ENCODE assay signal across 24 mouse cellular contexts in the genomic region with DNA sequence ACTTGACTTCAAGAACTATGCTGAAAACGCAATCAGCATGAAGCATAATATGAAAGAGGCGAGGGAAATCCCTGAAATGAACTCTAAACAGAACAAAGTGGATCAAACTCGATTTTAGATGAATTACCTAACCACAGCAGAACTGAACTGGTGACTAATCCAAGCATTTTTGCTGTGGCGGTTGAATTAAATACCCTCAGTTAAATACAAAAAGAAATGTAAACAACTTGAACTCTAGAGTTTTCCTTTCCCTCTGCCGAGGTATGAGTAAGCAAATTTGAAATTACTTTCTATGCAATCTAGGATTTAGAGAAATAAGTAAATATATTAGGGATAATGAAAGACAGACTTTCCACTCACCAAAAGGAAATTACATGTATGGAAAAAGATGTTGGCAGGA.
DNase-seq lines count a peak whose midpoint lies in the region; ATAC-seq and TF ChIP-seq lines count a peak whose summit lies in the region.
"Had no signal": no experiment of that assay in that cellular context is flagged by ENCODE, and none has a peak within 500 bp of the region (broad histone marks: within the 10 kb centered on the region; RNA-seq: fewer than 3 reads in every experiment).

No protein-coding gene starts in this region.

- H3K4me2 ChIP-seq in lung, embryonic 14.5 days: no peak overlapping the region
- H3K4me2 ChIP-seq: embryonic facial prominence, embryonic 12.5 days; forebrain, embryonic 12.5 days; heart, embryonic 11.5 days; heart, embryonic 15.5 days; hindbrain, embryonic 13.5 days had no signal

- no peak for ATAC-seq in lung, embryonic 14.5 days (ENCODE audit: insufficient read depth)
- ATAC-seq: activated CD4-positive, CD25-positive, alpha-beta regulatory T cell, adult 4 months; CD4-positive, CD25-positive, alpha-beta regulatory T cell, adult 4 months; forebrain, embryonic 16.5 days; hindbrain, postnatal 0 days had no signal

- WGBS in lung, embryonic 14.5 days: 48% methylated on average over 5 of the region's 5 CpGs

- H3K27me3 ChIP-seq in lung, embryonic 14.5 days (ENCODE audit: insufficient read depth, low read length): no peaks in the 10 kb centered on the region
- H3K27me3 ChIP-seq: embryonic facial prominence, embryonic 12.5 days; forebrain, embryonic 12.5 days; heart, embryonic 15.5 days; hindbrain, embryonic 13.5 days had no signal

- no peak overlapping the region for H3K27ac ChIP-seq in lung, embryonic 14.5 days (ENCODE audit: low read depth)
- H3K27ac ChIP-seq: embryonic facial prominence, embryonic 12.5 days; forebrain, embryonic 12.5 days; heart, adult 2 months; heart, embryonic 15.5 days; hindbrain, embryonic 13.5 days; hindbrain, postnatal 0 days had no signal

- H3K4me3 ChIP-seq in lung, embryonic 14.5 days (ENCODE audit: low read depth, low read length): no peak overlapping the region
- H3K4me3 ChIP-seq: embryonic facial prominence, embryonic 12.5 days; forebrain, embryonic 12.5 days; heart, adult 2 months; heart, embryonic 15.5 days; hindbrain, embryonic 13.5 days had no signal

- H3K4me1 ChIP-seq in lung, embryonic 14.5 days (ENCODE audit: insufficient read depth): no peaks in the 10 kb centered on the region
- H3K4me1 ChIP-seq: embryonic facial prominence, embryonic 12.5 days; forebrain, embryonic 12.5 days; heart, embryonic 15.5 days; hindbrain, embryonic 13.5 days had no signal

- no peaks in the 10 kb centered on the region for H3K36me3 ChIP-seq in lung, embryonic 14.5 days (ENCODE audit: insufficient read depth)
- H3K36me3 ChIP-seq: embryonic facial prominence, embryonic 12.5 days; forebrain, embryonic 12.5 days; G1E; heart, embryonic 15.5 days; hindbrain, embryonic 13.5 days had no signal

- H3K9ac ChIP-seq in lung, embryonic 14.5 days: no peak overlapping the region
- H3K9ac ChIP-seq: embryonic facial prominence, embryonic 12.5 days; forebrain, embryonic 12.5 days; heart, embryonic 15.5 days; hindbrain, embryonic 13.5 days had no signal

- DNase-seq in lung, embryonic 14.5 days: peak; percentile 17
- no peak for DNase-seq in lung, postnatal 36 days
- peak; percentile 16 for DNase-seq in adipocyte (ENCODE audit: low spot score)
- peak; percentile 22 for DNase-seq in fibroblast of lung, adult 2 months (ENCODE audit: low read depth)
- no peak for DNase-seq in urinary bladder, postnatal 25 days (ENCODE audit: low spot score)
- no peak for DNase-seq in layer of hippocampus, adult 8-10 months (ENCODE audit: low spot score in 2 of 2)
- DNase-seq: adrenal gland, adult 2 months; adrenal gland, postnatal 25 days; cerebellum, adult 2 months; cerebellum, postnatal 14 days; embryo, embryonic 11 days; gastrocnemius, postnatal 14 days; heart, adult 2 months; heart, postnatal 14 days had no signal

- H3K9me3 ChIP-seq in lung, embryonic 14.5 days (ENCODE audit: low read depth, low read length): no peaks in the 10 kb centered on the region
- H3K9me3 ChIP-seq: embryonic facial prominence, embryonic 12.5 days; forebrain, embryonic 12.5 days; G1E; heart, embryonic 15.5 days; hindbrain, embryonic 13.5 days had no signal

- no peak for TF ChIP-seq CTCF in lung, embryonic 14.5 days (IDR thresholded peaks at IDR 0.05; ENCODE audit: low read depth)

Comparison
In these comparisons a context has a peak if more than half of its experiments do, and no peak if none do; other contexts are left out.
1. DNase-seq: peak in lung, embryonic 14.5 days (single experiment), adipocyte (single experiment) and fibroblast of lung, adult 2 months (single experiment); none in lung, postnatal 36 days (single experiment), urinary bladder, postnatal 25 days (single experiment) and layer of hippocampus, adult 8-10 months (0 of 2).